Mouse (Mus musculus): ENCODE data around the gene Cdh11. TPM values are rescaled to one million over a fixed set of nuclear protein-coding genes. Genes with fewer than 3 reads are reported as not detected.
"Not testable (repeated sequence)": the region's sequence is repeated elsewhere in the genome, so short reads cannot be mapped to it uniquely, and the experiment has no call there.

The Cdh11 gene
- total and polyA plus RNA-seq, 2 experiments from 2014 or later = 18.2 to 27.6 TPM

GRCm38 (mm10) chr8:102677148-102677547, 108.3 kb downstream of the Cdh11 start:
- no peak overlapping the region for H3K4me2 ChIP-seq (ENCODE audit: low read depth, low read length)
- TF ChIP-seq CTCF (IDR thresholded peaks at IDR 0.05; ENCODE audit: low read depth) (no peak), EP300 (IDR thresholded peaks at IDR 0.05; ENCODE audit: low read depth) (no peak)
- H3K36me3 ChIP-seq (replicated peaks; ENCODE audit: control insufficient read depth, insufficient read depth, low read length) = no peaks in the 10 kb centered on the region
- DNase-seq (ENCODE audit: low spot score) (no peak), ATAC-seq (ENCODE audit: insufficient read depth, low read depth) (no peak)
- H3K27ac ChIP-seq (ENCODE audit: low read depth) = no peak overlapping the region
- no peaks in the 10 kb centered on the region for H3K9me3 ChIP-seq (replicated peaks; ENCODE audit: control insufficient read depth, low read length)
- H3K9ac ChIP-seq (replicated peaks; ENCODE audit: low read depth, low read length) = no peak overlapping the region
- H3K4me1 ChIP-seq (ENCODE audit: control insufficient read depth, insufficient read depth) = no peaks in the 10 kb centered on the region
- H3K4me3 ChIP-seq (ENCODE audit: low read depth, low read length) = no peak overlapping the region
- 90% methylated on average over 3 of the region's 3 CpGs for WGBS
- H3K27me3 ChIP-seq (ENCODE audit: control insufficient read depth, insufficient read depth, low read length) = no peaks in the 10 kb centered on the region

GRCm38 (mm10) chr8:102664561-102664960, 120.9 kb downstream of the Cdh11 start:
- not testable (repeated sequence) for H3K36me3 ChIP-seq (replicated peaks; ENCODE audit: control insufficient read depth, insufficient read depth, low read length); H3K27ac ChIP-seq (ENCODE audit: low read depth); H3K9ac ChIP-seq (replicated peaks; ENCODE audit: low read depth, low read length); H3K27me3 ChIP-seq (ENCODE audit: control insufficient read depth, insufficient read depth, low read length); H3K4me1 ChIP-seq (ENCODE audit: control insufficient read depth, insufficient read depth); H3K9me3 ChIP-seq (replicated peaks; ENCODE audit: control insufficient read depth, low read length); ATAC-seq (ENCODE audit: insufficient read depth, low read depth); H3K4me3 ChIP-seq (ENCODE audit: low read depth, low read length); H3K4me2 ChIP-seq (ENCODE audit: low read depth, low read length); DNase-seq (ENCODE audit: low spot score)
- WGBS = 71% methylated on average over 5 of the region's 5 CpGs

GRCm38 (mm10) chr8:102656529-102656928, 128.9 kb downstream of the Cdh11 start:
- H3K9me3 ChIP-seq (replicated peaks; ENCODE audit: control insufficient read depth, low read length) = no peaks in the 10 kb centered on the region
- H3K4me1 ChIP-seq (ENCODE audit: control insufficient read depth, insufficient read depth) = no peaks in the 10 kb centered on the region
- no peak overlapping the region for H3K4me2 ChIP-seq (ENCODE audit: low read depth, low read length)
- no peaks in the 10 kb centered on the region for H3K27me3 ChIP-seq (ENCODE audit: control insufficient read depth, insufficient read depth, low read length)
- H3K4me3 ChIP-seq (ENCODE audit: low read depth, low read length) = no peak overlapping the region
- no peak for TF ChIP-seq EP300 (IDR thresholded peaks at IDR 0.05; ENCODE audit: low read depth)
- no peak for TF ChIP-seq CTCF (IDR thresholded peaks at IDR 0.05; ENCODE audit: low read depth)
- H3K9ac ChIP-seq (replicated peaks; ENCODE audit: low read depth, low read length) = no peak overlapping the region
- H3K36me3 ChIP-seq (replicated peaks; ENCODE audit: control insufficient read depth, insufficient read depth, low read length) = no peaks in the 10 kb centered on the region; the same call in 1 of the 2 replicates
- WGBS = 63% methylated on average over 2 of the region's 2 CpGs
- ATAC-seq (ENCODE audit: insufficient read depth, low read depth) (no peak), DNase-seq (ENCODE audit: low spot score) (no peak)
- no peak overlapping the region for H3K27ac ChIP-seq (ENCODE audit: low read depth)

- H3K4me1 ChIP-seq (ENCODE audit: control insufficient read depth, insufficient read depth) = no peaks in the 10 kb centered on the region
- ATAC-seq (ENCODE audit: insufficient read depth, low read depth) = no peak
- H3K36me3 ChIP-seq (replicated peaks; ENCODE audit: control insufficient read depth, insufficient read depth, low read length) = no peaks in the 10 kb centered on the region
- TF ChIP-seq CTCF (IDR thresholded peaks at IDR 0.05; ENCODE audit: low read depth) = no peak
- no peak for TF ChIP-seq EP300 (IDR thresholded peaks at IDR 0.05; ENCODE audit: low read depth)
- H3K4me3 ChIP-seq (ENCODE audit: low read depth, low read length) = no peak overlapping the region
- DNase-seq (ENCODE audit: low spot score) = no peak
- H3K4me2 ChIP-seq (ENCODE audit: low read depth, low read length) = no peak overlapping the region
- H3K9me3 ChIP-seq (replicated peaks; ENCODE audit: control insufficient read depth, low read length) = no peaks in the 10 kb centered on the region
- H3K27me3 ChIP-seq (ENCODE audit: control insufficient read depth, insufficient read depth, low read length) = no peaks in the 10 kb centered on the region
- H3K27ac ChIP-seq (ENCODE audit: low read depth) = no peak overlapping the region
- 62% methylated on average over 4 of the region's 4 CpGs for WGBS
- H3K9ac ChIP-seq (replicated peaks; ENCODE audit: low read depth, low read length) = no peak overlapping the region
Observed at GRCm38 (mm10) chr8:102651964-102652363, 133.5 kb downstream of the Cdh11 start.

- no peak overlapping the region for H3K4me3 ChIP-seq (ENCODE audit: low read depth, low read length)
- no peaks in the 10 kb centered on the region for H3K27me3 ChIP-seq (ENCODE audit: control insufficient read depth, insufficient read depth, low read length)
- H3K9ac ChIP-seq (replicated peaks; ENCODE audit: low read depth, low read length) = no peak overlapping the region
- no peak for TF ChIP-seq CTCF (IDR thresholded peaks at IDR 0.05; ENCODE audit: low read depth)
- TF ChIP-seq EP300 (IDR thresholded peaks at IDR 0.05; ENCODE audit: low read depth) = no peak
- ATAC-seq (ENCODE audit: insufficient read depth, low read depth) (no peak), DNase-seq (ENCODE audit: low spot score) (no peak)
- H3K27ac ChIP-seq (ENCODE audit: low read depth) = no peak overlapping the region
- H3K4me1 ChIP-seq (ENCODE audit: control insufficient read depth, insufficient read depth) = no peaks in the 10 kb centered on the region
- no peaks in the 10 kb centered on the region for H3K36me3 ChIP-seq (replicated peaks; ENCODE audit: control insufficient read depth, insufficient read depth, low read length)
- no peaks in the 10 kb centered on the region for H3K9me3 ChIP-seq (replicated peaks; ENCODE audit: control insufficient read depth, low read length)
- no peak overlapping the region for H3K4me2 ChIP-seq (ENCODE audit: low read depth, low read length)
- 52% methylated on average over 3 of the region's 3 CpGs for WGBS
Observed at GRCm38 (mm10) chr8:102627151-102627550, 158.3 kb downstream of the Cdh11 start.

- TF ChIP-seq EP300 (IDR thresholded peaks at IDR 0.05; ENCODE audit: low read depth) (no peak), CTCF (IDR thresholded peaks at IDR 0.05; ENCODE audit: low read depth) (no peak)
- 73% methylated on average over 4 of the region's 4 CpGs for WGBS
- no peaks in the 10 kb centered on the region for H3K4me1 ChIP-seq (ENCODE audit: control insufficient read depth, insufficient read depth)
- no peaks in the 10 kb centered on the region for H3K27me3 ChIP-seq (ENCODE audit: control insufficient read depth, insufficient read depth, low read length)
- no peak overlapping the region for H3K4me2 ChIP-seq (ENCODE audit: low read depth, low read length)
- ATAC-seq (ENCODE audit: insufficient read depth, low read depth) = no peak
- no peaks in the 10 kb centered on the region for H3K36me3 ChIP-seq (replicated peaks; ENCODE audit: control insufficient read depth, insufficient read depth, low read length)
- no peak overlapping the region for H3K4me3 ChIP-seq (ENCODE audit: low read depth, low read length)
- H3K27ac ChIP-seq (ENCODE audit: low read depth) = no peak overlapping the region
- no peaks in the 10 kb centered on the region for H3K9me3 ChIP-seq (replicated peaks; ENCODE audit: control insufficient read depth, low read length)
- no peak for DNase-seq (ENCODE audit: low spot score)
- H3K9ac ChIP-seq (replicated peaks; ENCODE audit: low read depth, low read length) = no peak overlapping the region
Observed at GRCm38 (mm10) chr8:102612146-102612545, 173.3 kb downstream of the Cdh11 start.

All from heart, postnatal 0 days (tissue).